Mouse (Mus musculus) intestine, embryonic 15.5 days (tissue): Measurements from ENCODE around the gene Fbxl22. TPM values are rescaled to one million over a fixed set of nuclear protein-coding genes. Genes with fewer than 3 reads are reported as not detected.

Experiments
- ATAC-seq: fragments of 200-750 bp; cut with Nextera tagmentation; 2 replicates; pipeline ENCODE4 v1.8.0; 2017; ENCODE audit warnings: moderate TSS enrichment, moderate library complexity
- H3K27ac ChIP-seq: fragments of 300-500 bp; sonication (generic); 2 replicates; pipeline ENCODE4 v1.5.1; 2015; ENCODE audit warnings: mild to moderate bottlenecking, inconsistent platforms
- H3K27me3 ChIP-seq: fragments of 300-500 bp; sonication (generic); replicated peaks from 2 replicates; pipeline ENCODE4 v1.6.1; 2015; ENCODE audit warnings: inconsistent platforms
- H3K36me3 ChIP-seq: fragments of 300-500 bp; sonication (generic); 2 replicates; pipeline ENCODE4 v1.6.1; 2015; ENCODE audit warnings: inconsistent platforms
- H3K4me1 ChIP-seq: fragments of 300-500 bp; sonication (generic); replicated peaks from 2 replicates; pipeline ENCODE4 v1.6.1; 2015; ENCODE audit warnings: inconsistent platforms
- H3K4me2 ChIP-seq: fragments of 300-500 bp; sonication (generic); replicated peaks from 2 replicates; pipeline ENCODE4 v1.6.1; 2015; ENCODE audit warnings: mild to moderate bottlenecking, inconsistent platforms
- H3K4me3 ChIP-seq: fragments of 300-500 bp; sonication (generic); replicated peaks from 2 replicates; pipeline ENCODE4 v1.5.1; 2015; ENCODE audit warnings: inconsistent platforms
- H3K9ac ChIP-seq: fragments of 300-500 bp; sonication (generic); 2 replicates; pipeline ENCODE4 v1.6.1; 2015; ENCODE audit warnings: inconsistent platforms
- H3K9me3 ChIP-seq: fragments of 300-500 bp; sonication (generic); 2 replicates; pipeline ENCODE4 v1.6.1; 2016; ENCODE audit warnings: inconsistent platforms
- WGBS: fragments of 180-500 bp; shearing (Covaris S2); methylation state at CpG from one replicate; pipeline ENCODE4 v1.1.7; 2015; 5-methylcytosine and 5-hydroxymethylcytosine counted together
- polyA plus RNA-seq: library from polyadenylated mRNA; unstranded; fragments of >200 nt; fragmentation: Nextera tagmentation; extraction: Ambion mirVana; gene quantifications from 2 replicates; pipeline ENCODE4 v1.2.1, GENCODE M21; 2015

The Fbxl22 gene
- polyA plus RNA-seq, 1 experiment from 2014 or later, result 12.9 TPM

- ATAC-seq, result no peak
- Histone ChIP-seq H3K4me1 (peaks cover 17% of the 10 kb centered on the region), H3K36me3 (peaks cover 30% of the 10 kb centered on the region), H3K9ac (no peak overlapping the region), H3K27ac (0 out of 2 replicates have a peak overlapping the region, but pooled peaks have one; percentile 24), H3K27me3 (no peaks in the 10 kb centered on the region), H3K4me2 (no peak overlapping the region), H3K4me3 (no peak overlapping the region), H3K9me3 (no peaks in the 10 kb centered on the region)
- WGBS, result 80% methylated on average over 6 of the region's 6 CpGs
These were observed 2.0 kb upstream of the Fbxl22 start for GRCm38 (mm10) chr9:66516296-66516940.

DNA sequence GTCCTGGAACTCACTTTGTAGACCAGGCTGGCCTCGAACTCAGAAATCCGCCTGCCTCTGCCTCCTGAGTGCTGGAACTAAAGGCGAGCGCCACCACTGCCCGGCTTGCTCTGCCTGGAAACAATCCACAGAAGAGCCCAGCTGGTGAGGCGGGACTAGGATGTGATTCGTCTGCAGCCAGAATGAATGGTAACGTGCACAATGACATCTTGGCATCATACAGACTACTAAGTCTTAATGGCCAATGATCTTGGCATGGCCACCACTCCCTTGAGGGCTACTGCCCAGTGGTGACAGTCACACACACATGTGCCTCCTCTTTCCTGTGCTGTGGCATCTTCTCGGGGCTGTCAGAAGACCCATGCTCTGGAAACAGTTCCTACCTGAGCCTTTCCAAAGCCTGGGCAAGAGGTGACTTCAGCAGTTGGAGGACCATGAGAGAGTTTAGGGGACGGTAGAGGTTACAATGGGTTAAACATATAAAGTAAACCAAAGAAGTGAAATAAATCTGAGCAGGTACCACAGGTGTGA is 1.4 kb upstream of the Fbxl22 start:
- Histone ChIP-seq H3K9ac (no peak overlapping the region), H3K4me1 (peaks cover 17% of the 10 kb centered on the region), H3K4me2 (no peak overlapping the region), H3K36me3 (peaks cover 30% of the 10 kb centered on the region), H3K4me3 (no peak overlapping the region), H3K9me3 (no peaks in the 10 kb centered on the region), H3K27ac (peak overlapping the region; percentile 24; the same call in 1 of the 2 replicates), H3K27me3 (no peaks in the 10 kb centered on the region)
- 89% methylated on average over 10 of the region's 10 CpGs for WGBS
- no peak for ATAC-seq

DNA sequence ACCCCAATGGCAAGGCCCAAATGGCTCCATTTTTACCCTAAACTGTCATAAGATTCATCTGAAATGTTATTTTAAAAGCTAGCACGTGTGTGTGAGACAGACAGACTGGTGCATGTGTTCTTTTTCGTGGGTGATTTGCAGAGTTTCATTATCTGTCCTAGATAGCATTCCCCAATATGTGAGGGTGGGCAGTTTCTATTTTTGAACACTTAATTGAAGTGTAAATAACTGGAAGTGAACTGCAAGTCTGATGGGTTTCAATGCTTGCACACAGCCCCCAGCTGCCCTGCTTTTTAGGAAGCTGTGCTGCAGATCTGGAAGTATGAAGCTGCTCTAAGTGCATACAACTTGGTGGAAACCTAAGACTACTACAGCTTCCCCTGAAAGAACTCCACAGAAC is 722 bp upstream of the Fbxl22 start:
- Histone ChIP-seq H3K4me1 (peaks cover 23% of the 10 kb centered on the region), H3K4me3 (no peak overlapping the region), H3K27ac (peak overlapping the region; percentile 98), H3K9ac (no peak overlapping the region), H3K36me3 (peaks cover 25% of the 10 kb centered on the region), H3K9me3 (no peaks in the 10 kb centered on the region), H3K27me3 (no peaks in the 10 kb centered on the region), H3K4me2 (0 out of 2 replicates have a peak overlapping the region, but pooled peaks have one; percentile 95)
- 36% methylated on average over 2 of the region's 2 CpGs for WGBS
- no peak for ATAC-seq

DNA sequence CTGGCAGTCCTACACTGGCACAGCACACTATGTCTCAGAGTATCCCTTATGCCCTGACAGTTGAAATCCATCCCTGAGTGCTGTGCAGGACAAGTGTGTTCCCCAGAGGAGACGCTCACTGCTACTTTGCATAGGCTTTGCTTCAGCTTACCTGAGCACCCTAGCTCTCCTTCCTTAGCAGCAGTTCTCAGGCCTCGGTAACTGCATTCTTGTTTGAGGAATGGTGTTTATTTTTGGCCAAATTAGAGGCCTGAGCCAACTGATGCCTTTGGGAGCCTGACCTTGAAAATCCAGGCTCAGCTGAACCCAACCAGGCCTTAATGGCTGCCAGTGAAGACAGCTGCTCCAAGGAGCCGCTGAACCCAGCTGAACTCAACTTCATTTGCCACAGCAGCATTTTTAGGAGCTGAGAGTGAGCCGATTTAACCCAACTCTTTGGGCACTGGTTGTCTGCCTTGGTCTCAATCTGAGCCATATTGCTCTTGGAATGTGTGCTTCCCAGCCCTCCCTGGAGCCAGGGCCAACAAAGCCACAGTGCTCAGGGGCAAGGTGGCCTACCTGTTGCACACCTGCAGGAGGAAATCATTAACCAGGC is 635 bp downstream of the Fbxl22 start:
- H3K36me3 ChIP-seq, result peaks cover 17% of the 10 kb centered on the region
- 66% methylated on average over 4 of the region's 4 CpGs for WGBS
- no peaks in the 10 kb centered on the region for H3K27me3 ChIP-seq
- H3K9ac ChIP-seq, result peak overlapping the region; percentile 27; the same call in 1 of the 2 replicates
- peak overlapping the region; percentile 7; the same call in 1 of the 2 replicates for H3K4me3 ChIP-seq
- H3K27ac ChIP-seq, result peak overlapping the region; percentile 98
- no peaks in the 10 kb centered on the region for H3K9me3 ChIP-seq
- no peak for ATAC-seq
- peaks cover 23% of the 10 kb centered on the region for H3K4me1 ChIP-seq
- H3K4me2 ChIP-seq, result peak overlapping the region; percentile 95

DNA sequence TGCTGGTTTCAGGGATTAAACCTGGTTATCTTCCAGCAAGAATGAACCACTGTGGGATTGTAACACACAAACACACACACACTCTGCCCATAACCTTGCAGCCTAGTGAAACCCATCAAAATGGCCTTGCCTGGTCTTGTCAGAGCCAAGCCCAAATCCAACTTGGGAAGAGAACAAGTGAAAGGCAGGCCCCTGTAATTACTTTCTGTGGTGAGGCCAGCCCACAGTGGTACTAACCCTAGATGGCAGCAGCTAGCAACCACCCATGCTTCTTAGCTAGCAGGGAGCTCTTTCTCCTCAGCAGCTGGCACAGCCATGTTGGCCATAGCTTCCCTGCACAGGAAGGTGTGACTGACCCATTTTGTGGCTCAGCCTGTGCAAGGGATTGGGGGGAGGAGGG is 1.2 kb downstream of the Fbxl22 start:
- no peaks in the 10 kb centered on the region for H3K27me3 ChIP-seq
- H3K27ac ChIP-seq, result peak overlapping the region; percentile 98
- no peak overlapping the region for H3K4me3 ChIP-seq
- ATAC-seq, result no peak
- H3K36me3 ChIP-seq, result peaks cover 17% of the 10 kb centered on the region
- H3K4me2 ChIP-seq, result peak overlapping the region; percentile 95
- H3K4me1 ChIP-seq, result peaks cover 23% of the 10 kb centered on the region
- no peaks in the 10 kb centered on the region for H3K9me3 ChIP-seq
- H3K9ac ChIP-seq, result no peak overlapping the region

DNA sequence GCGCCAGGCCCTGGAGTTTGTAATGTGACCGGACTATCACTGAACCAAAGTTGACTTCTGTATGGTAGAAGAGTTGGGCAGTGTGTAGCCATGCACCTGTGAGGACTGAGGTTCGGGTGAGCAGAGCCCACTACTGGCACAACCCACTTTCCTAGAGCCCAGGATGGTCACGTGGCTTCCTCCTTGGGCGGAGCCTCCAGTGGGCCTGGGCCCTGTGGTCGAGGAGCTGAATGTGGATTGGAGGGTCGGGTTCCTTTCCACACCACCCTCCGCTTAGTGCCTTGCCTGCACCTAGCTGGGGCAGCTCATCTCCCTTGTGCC is 2.1 kb downstream of the Fbxl22 start:
- Histone ChIP-seq H3K9me3 (no peaks in the 10 kb centered on the region), H3K4me2 (peak overlapping the region; percentile 95), H3K4me3 (peak overlapping the region; percentile 63), H3K4me1 (peaks cover 23% of the 10 kb centered on the region), H3K9ac (peak overlapping the region; percentile 73), H3K36me3 (peaks cover 21% of the 10 kb centered on the region), H3K27me3 (no peaks in the 10 kb centered on the region), H3K27ac (peak overlapping the region; percentile 98)
- peak; percentile 84 for ATAC-seq
- WGBS, result 0% methylated on average over 8 of the region's 8 CpGs

- H3K36me3 ChIP-seq, result peaks cover 18% of the 10 kb centered on the region
- H3K4me3 ChIP-seq, result peak overlapping the region; percentile 63
- H3K9me3 ChIP-seq, result no peaks in the 10 kb centered on the region
- no peaks in the 10 kb centered on the region for H3K27me3 ChIP-seq
- under 1% methylated on average over 76 of the region's 78 CpGs for WGBS
- peak overlapping the region; percentile 95 for H3K4me2 ChIP-seq
- peak overlapping the region; percentile 73 for H3K9ac ChIP-seq
- peak overlapping the region; percentile 98 for H3K27ac ChIP-seq
- ATAC-seq, result peak; percentile 88
- H3K4me1 ChIP-seq, result peaks cover 23% of the 10 kb centered on the region
These were observed 2.6 kb downstream of the Fbxl22 start for GRCm38 (mm10) chr9:66511580-66512350.

GRCm38 (mm10) chr9:66510944-66511343 is 3.4 kb downstream of the Fbxl22 start:
- WGBS, result 3% methylated on average over 2 of the region's 2 CpGs
- no peak for ATAC-seq

DNA sequence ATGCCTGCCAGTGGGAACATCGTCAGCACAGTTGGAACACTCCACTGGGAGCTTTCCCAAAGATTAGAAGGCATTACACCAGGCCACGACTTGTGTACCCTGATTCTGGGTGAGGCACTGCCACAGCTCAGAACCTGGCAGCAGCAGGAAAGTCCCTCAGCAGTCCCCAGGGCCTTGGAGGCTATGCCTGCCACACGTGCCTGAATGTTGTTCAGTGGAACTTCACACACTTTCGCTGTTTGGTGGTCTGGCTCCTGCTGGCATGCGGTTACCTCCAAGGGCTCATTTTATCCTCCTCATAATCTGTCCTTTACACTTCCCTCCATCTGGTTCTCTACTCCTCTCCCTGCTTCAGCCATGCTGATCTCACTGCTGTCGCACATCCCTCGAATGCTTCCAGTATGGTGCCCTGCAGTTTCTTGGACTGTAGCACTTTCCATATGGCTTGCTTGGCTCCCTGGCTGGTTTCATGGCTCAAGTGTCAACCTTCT is 4.0 kb downstream of the Fbxl22 start:
- Histone ChIP-seq H3K4me2 (no peak overlapping the region), H3K27ac (peak overlapping the region; percentile 98)
- WGBS, result 80% methylated on average over 7 of the region's 7 CpGs

More at GRCm38 (mm10) chr9:66510944-66511343, 3.4 kb downstream of the Fbxl22 start:
- H3K9ac ChIP-seq, result peak overlapping the region; percentile 73
- H3K4me1 ChIP-seq, result peaks cover 23% of the 10 kb centered on the region
- no peaks in the 10 kb centered on the region for H3K27me3 ChIP-seq
- H3K4me3 ChIP-seq, result peak overlapping the region; percentile 63
- peak overlapping the region; percentile 95 for H3K4me2 ChIP-seq
- no peaks in the 10 kb centered on the region for H3K9me3 ChIP-seq
- peak overlapping the region; percentile 98 for H3K27ac ChIP-seq
- peaks cover 11% of the 10 kb centered on the region for H3K36me3 ChIP-seq

GRCm38 (mm10) chr9:66508890-66509399 is 5.4 kb downstream of the Fbxl22 start:
- no peak for ATAC-seq
- WGBS, result 80% methylated on average over 4 of the region's 4 CpGs
- Histone ChIP-seq H3K27me3 (no peaks in the 10 kb centered on the region), H3K4me2 (no peak overlapping the region), H3K9ac (no peak overlapping the region), H3K36me3 (peaks cover 15% of the 10 kb centered on the region), H3K9me3 (no peaks in the 10 kb centered on the region), H3K4me3 (no peak overlapping the region), H3K27ac (no peak overlapping the region), H3K4me1 (peaks cover 13% of the 10 kb centered on the region)

More for the DNA sequence above, 4.0 kb downstream of the Fbxl22 start:
- no peak overlapping the region for H3K9ac ChIP-seq
- H3K9me3 ChIP-seq, result no peaks in the 10 kb centered on the region
- peaks cover 23% of the 10 kb centered on the region for H3K4me1 ChIP-seq
- H3K36me3 ChIP-seq, result peaks cover 8% of the 10 kb centered on the region; the same call in 1 of the 2 replicates
- no peaks in the 10 kb centered on the region for H3K27me3 ChIP-seq
- no peak for ATAC-seq
- peak overlapping the region; percentile 63; the same call in 1 of the 2 replicates for H3K4me3 ChIP-seq

GRCm38 (mm10) chr9:66507684-66508083 is 6.7 kb downstream of the Fbxl22 start:
- no peak for ATAC-seq
- no peaks in the 10 kb centered on the region for H3K9me3 ChIP-seq
- no peaks in the 10 kb centered on the region for H3K27me3 ChIP-seq
- H3K4me1 ChIP-seq, result peaks cover 8% of the 10 kb centered on the region; the same call in 1 of the 2 replicates
- 89% methylated on average over 3 of the region's 3 CpGs for WGBS
- no peak overlapping the region for H3K27ac ChIP-seq
- peaks cover 16% of the 10 kb centered on the region for H3K36me3 ChIP-seq
- no peak overlapping the region for H3K9ac ChIP-seq
- H3K4me2 ChIP-seq, result no peak overlapping the region
- H3K4me3 ChIP-seq, result no peak overlapping the region

DNA sequence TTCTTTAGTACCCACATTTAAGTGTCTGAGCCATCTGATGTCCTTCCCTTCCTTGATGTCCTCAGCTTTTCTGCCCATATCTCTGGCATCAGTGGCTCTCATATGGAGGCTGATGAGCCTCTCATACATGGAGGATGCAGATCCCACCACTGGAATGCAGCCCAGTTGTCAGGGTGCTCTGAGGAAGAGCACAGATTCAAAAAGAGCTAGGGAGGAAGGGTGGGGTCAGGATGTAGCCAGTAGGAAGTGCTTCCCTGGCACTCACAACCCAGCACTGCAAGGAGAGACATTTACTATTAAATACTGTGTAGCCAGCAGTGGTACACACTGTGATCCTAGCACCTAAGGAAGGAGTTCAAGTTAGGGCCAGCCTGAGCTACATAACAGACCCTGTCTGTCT is 8.0 kb downstream of the Fbxl22 start:
- H3K27me3 ChIP-seq, result no peaks in the 10 kb centered on the region
- peaks cover 16% of the 10 kb centered on the region for H3K36me3 ChIP-seq
- no peak overlapping the region for H3K27ac ChIP-seq
- H3K4me3 ChIP-seq, result no peak overlapping the region
- H3K4me1 ChIP-seq, result peaks cover 5% of the 10 kb centered on the region; the same call in 1 of the 2 replicates
- no peak overlapping the region for H3K9ac ChIP-seq
- no peak overlapping the region for H3K4me2 ChIP-seq
- ATAC-seq, result no peak
- no peaks in the 10 kb centered on the region for H3K9me3 ChIP-seq
